Mouse (Mus musculus): ENCODE results near the gene Gm13030. TPM values are rescaled to one million over a fixed set of nuclear protein-coding genes. Genes with fewer than 3 reads are reported as not detected.
A peak's percentile ranks its signal among the peaks of the same experiment; 100 is the strongest.
"Not testable (repeated sequence)": the region's sequence is repeated elsewhere in the genome, so short reads cannot be mapped to it uniquely, and the experiment has no call there.

Gene Gm13030
- polyA plus RNA-seq, 1 experiment from 2014 or later, result not detected

DNA sequence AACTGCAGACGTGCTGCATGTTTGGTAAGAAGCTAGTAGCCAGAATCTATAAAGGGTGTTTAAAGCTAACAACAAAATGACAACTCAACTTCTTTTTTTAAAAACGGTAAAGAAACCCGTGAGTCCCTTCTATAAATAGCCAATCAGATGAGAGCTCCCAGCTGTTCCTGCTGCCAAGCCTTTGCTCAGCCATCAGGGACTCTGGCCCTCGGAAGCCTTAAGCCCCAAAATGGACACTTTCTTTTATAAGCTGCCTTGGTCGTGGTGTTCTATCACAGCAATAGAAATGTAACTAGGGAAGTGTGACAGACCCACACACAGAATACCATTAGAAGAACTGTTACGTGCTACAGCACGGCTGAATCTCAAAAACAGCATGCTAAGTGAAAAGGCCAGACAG lies 25.6 kb upstream of the Gm13030 start:
- no peaks in the 10 kb centered on the region for H3K9me3 ChIP-seq (replicated peaks; ENCODE audit: control insufficient read depth, low read length)
- no peaks in the 10 kb centered on the region for H3K4me1 ChIP-seq (ENCODE audit: control insufficient read depth, insufficient read depth, low read length)
- H3K4me2 ChIP-seq (ENCODE audit: low read depth, low read length), result no peak overlapping the region
- DNase-seq (ENCODE audit: low spot score) (no peak), ATAC-seq (replicated peaks; ENCODE audit: insufficient number of reproducible peaks, low FRiP score, low TSS enrichment, low read depth) (no peak)
- H3K9ac ChIP-seq (replicated peaks; ENCODE audit: low read length), result no peak overlapping the region
- H3K27me3 ChIP-seq (ENCODE audit: control insufficient read depth, insufficient read depth, low read length), result no peaks in the 10 kb centered on the region
- whole genome bisulfite sequencing, result 86% methylated on average over 7 of the region's 7 CpGs
- H3K4me3 ChIP-seq (ENCODE audit: low read depth, low read length), result no peak overlapping the region
- no peak overlapping the region for H3K27ac ChIP-seq (replicated peaks; ENCODE audit: low read depth, low read length)
- peaks cover 4% of the 10 kb centered on the region for H3K36me3 ChIP-seq (replicated peaks; ENCODE audit: control insufficient read depth, insufficient read depth, low read depth, low read length)

DNA sequence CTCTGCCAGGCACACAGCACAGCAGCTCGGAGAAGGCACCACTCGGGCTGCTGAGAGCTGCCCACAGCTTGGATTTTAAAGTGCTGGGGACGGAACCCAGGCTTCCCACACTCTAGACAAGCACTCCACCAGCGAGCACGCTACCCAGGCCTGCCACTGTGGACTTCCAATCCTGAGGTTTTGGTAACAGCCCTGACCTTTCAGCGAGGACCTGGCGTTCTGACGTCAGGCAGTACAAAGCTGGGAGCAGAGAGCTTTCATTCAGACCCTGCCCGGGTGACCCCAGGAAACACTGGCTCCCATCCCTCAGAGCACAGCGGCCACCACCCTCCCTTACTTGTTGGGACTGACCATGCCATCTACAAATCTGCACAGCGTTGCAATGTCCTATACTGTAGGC lies 20.0 kb upstream of the Gm13030 start:
- H3K4me1 ChIP-seq (ENCODE audit: control insufficient read depth, insufficient read depth, low read length); H3K9ac ChIP-seq (replicated peaks; ENCODE audit: low read length); H3K27ac ChIP-seq (replicated peaks; ENCODE audit: low read depth, low read length); ATAC-seq (replicated peaks; ENCODE audit: insufficient number of reproducible peaks, low FRiP score, low TSS enrichment, low read depth); H3K4me2 ChIP-seq (ENCODE audit: low read depth, low read length); H3K36me3 ChIP-seq (replicated peaks; ENCODE audit: control insufficient read depth, insufficient read depth, low read depth, low read length); H3K9me3 ChIP-seq (replicated peaks; ENCODE audit: control insufficient read depth, low read length); DNase-seq (ENCODE audit: low spot score); H3K4me3 ChIP-seq (ENCODE audit: low read depth, low read length); H3K27me3 ChIP-seq (ENCODE audit: control insufficient read depth, insufficient read depth, low read length): not testable (repeated sequence)
- 88% methylated on average over 11 of the region's 11 CpGs for WGBS

DNA sequence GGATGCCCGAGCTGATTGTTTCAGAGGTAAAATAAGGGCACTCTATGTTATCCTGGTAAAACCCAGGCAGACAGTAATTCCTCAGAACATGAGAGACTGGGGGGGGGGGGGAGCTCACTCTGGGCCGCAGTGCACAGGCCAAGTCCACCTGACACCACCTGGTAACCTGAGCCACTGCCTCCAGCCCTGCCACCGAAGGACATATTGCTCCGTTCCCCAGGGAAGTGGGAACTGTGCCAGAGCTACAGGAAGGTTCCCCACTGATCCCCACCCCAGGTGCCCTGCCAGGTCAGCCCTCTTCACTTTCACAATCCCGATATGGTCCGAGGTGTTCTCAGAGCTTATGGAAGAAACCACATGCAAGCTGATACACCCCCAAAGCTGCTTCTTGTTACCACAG lies 18.9 kb upstream of the Gm13030 start:
- Histone ChIP-seq H3K4me1 (ENCODE audit: control insufficient read depth, insufficient read depth, low read length) (no peaks in the 10 kb centered on the region), H3K4me2 (ENCODE audit: low read depth, low read length) (no peak overlapping the region), H3K9ac (replicated peaks; ENCODE audit: low read length) (no peak overlapping the region), H3K27me3 (ENCODE audit: control insufficient read depth, insufficient read depth, low read length) (no peaks in the 10 kb centered on the region), H3K36me3 (replicated peaks; ENCODE audit: control insufficient read depth, insufficient read depth, low read depth, low read length) (no peaks in the 10 kb centered on the region; the same call in 1 of the 2 replicates), H3K4me3 (ENCODE audit: low read depth, low read length) (no peak overlapping the region), H3K9me3 (replicated peaks; ENCODE audit: control insufficient read depth, low read length) (no peaks in the 10 kb centered on the region), H3K27ac (replicated peaks; ENCODE audit: low read depth, low read length) (no peak overlapping the region)
- ATAC-seq (replicated peaks; ENCODE audit: insufficient number of reproducible peaks, low FRiP score, low TSS enrichment, low read depth), result 0 out of 2 replicates have a peak, but pooled peaks have one; percentile 48
- no peak for DNase-seq (ENCODE audit: low spot score)
- 68% methylated on average over 5 of the region's 6 CpGs for WGBS

DNA sequence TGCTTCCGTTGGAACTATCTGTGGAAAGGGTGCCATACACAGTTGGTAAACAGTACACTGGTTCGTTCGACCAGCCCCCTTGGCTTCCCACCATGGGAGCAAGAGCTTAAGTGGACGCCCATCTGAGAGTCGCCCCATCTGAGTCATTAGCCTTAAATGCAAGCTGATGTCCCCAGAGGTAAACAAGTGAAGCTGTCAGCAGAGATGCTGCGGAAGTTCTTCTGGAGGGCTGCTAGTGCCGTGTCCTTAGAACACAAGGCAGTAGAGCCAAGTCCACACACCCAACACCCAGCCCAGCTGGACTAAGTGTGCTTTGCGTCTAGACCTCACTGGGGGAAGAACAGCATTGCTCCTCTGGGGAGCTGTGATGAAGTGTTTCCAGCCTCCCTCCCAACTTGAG lies 15.9 kb upstream of the Gm13030 start:
- no peak overlapping the region for H3K27ac ChIP-seq (replicated peaks; ENCODE audit: low read depth, low read length)
- no peaks in the 10 kb centered on the region for H3K27me3 ChIP-seq (ENCODE audit: control insufficient read depth, insufficient read depth, low read length)
- WGBS, result 71% methylated on average over 8 of the region's 8 CpGs
- no peak overlapping the region for H3K4me2 ChIP-seq (ENCODE audit: low read depth, low read length)
- H3K4me3 ChIP-seq (ENCODE audit: low read depth, low read length), result no peak overlapping the region
- DNase-seq (ENCODE audit: low spot score), result no peak
- no peaks in the 10 kb centered on the region for H3K4me1 ChIP-seq (ENCODE audit: control insufficient read depth, insufficient read depth, low read length)
- ATAC-seq (replicated peaks; ENCODE audit: insufficient number of reproducible peaks, low FRiP score, low TSS enrichment, low read depth), result no peak
- H3K36me3 ChIP-seq (replicated peaks; ENCODE audit: control insufficient read depth, insufficient read depth, low read depth, low read length), result no peaks in the 10 kb centered on the region
- no peak overlapping the region for H3K9ac ChIP-seq (replicated peaks; ENCODE audit: low read length)
- no peaks in the 10 kb centered on the region for H3K9me3 ChIP-seq (replicated peaks; ENCODE audit: control insufficient read depth, low read length)

DNA sequence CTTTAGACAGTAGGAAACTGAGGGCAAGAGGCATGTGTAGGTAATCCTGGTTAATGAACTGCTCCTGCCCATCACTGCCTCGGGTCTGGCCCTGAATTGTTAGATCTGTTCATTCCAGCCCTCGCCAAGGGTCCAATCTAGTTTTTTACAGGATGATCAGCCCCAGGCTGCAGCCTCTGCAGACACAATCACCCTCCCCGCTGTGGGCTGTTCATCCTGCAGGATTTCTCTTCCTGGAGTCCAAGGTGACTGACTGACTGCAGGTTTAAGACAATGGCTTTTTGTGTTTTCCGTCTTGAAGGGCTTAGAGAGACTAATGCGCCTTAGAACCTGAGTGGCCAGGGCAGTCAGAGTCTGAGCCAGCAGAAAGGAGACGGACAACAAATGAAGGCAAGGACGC lies 15.4 kb upstream of the Gm13030 start:
- DNase-seq (ENCODE audit: low spot score) (no peak), ATAC-seq (replicated peaks; ENCODE audit: insufficient number of reproducible peaks, low FRiP score, low TSS enrichment, low read depth) (no peak)
- WGBS, result 37% methylated on average over 7 of the region's 7 CpGs
- Histone ChIP-seq H3K4me1 (ENCODE audit: control insufficient read depth, insufficient read depth, low read length) (no peaks in the 10 kb centered on the region), H3K4me2 (ENCODE audit: low read depth, low read length) (no peak overlapping the region), H3K27ac (replicated peaks; ENCODE audit: low read depth, low read length) (no peak overlapping the region), H3K4me3 (ENCODE audit: low read depth, low read length) (no peak overlapping the region), H3K36me3 (replicated peaks; ENCODE audit: control insufficient read depth, insufficient read depth, low read depth, low read length) (no peaks in the 10 kb centered on the region), H3K27me3 (ENCODE audit: control insufficient read depth, insufficient read depth, low read length) (no peaks in the 10 kb centered on the region), H3K9me3 (replicated peaks; ENCODE audit: control insufficient read depth, low read length) (no peaks in the 10 kb centered on the region), H3K9ac (replicated peaks; ENCODE audit: low read length) (no peak overlapping the region)

DNA sequence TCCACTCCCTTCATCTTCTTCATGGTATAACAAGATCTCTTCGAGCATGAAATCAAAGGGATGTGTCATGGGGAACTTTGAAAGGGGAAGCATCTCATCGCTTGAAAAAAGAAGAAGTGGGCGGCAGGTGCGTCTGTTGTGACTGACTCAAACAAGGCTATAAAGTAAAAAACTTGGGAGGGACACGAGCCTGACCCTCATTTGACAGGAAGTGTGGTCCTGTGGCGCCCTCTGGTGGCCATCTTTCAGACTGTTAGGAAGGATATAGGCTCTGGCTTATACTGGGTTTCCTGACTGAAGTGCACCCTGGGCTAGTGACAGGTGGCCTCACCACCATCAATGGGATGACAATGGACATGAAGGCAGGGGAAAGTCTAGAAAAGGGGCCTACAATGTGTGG lies 10.5 kb upstream of the Gm13030 start:
- 18% methylated on average over 6 of the region's 6 CpGs for WGBS

DNA sequence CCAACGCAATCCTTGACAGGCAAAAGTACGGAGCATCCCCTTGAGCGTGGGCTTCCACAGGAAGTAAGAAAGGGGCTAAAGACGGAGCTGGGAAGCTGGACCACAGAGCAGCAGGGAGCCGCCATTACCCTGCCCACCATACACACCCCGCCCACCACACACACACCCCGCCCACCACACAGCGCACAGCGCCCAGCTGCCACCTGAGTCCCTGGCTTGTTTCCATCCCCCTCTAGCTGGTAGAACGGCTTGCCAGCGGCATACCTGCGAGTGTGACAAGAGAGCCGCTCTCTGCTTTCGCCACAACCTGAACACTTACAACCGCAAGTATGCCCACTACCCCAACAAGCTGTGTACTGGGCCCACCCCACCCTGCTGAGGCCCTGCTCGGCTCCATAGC lies 8.4 kb upstream of the Gm13030 start:
- H3K4me1 ChIP-seq (ENCODE audit: control insufficient read depth, insufficient read depth, low read length), result no peaks in the 10 kb centered on the region
- no peaks in the 10 kb centered on the region for H3K27me3 ChIP-seq (ENCODE audit: control insufficient read depth, insufficient read depth, low read length)
- 0 out of 2 replicates have a peak, but pooled peaks have one; percentile 64 for ATAC-seq (replicated peaks; ENCODE audit: insufficient number of reproducible peaks, low FRiP score, low TSS enrichment, low read depth)
- no peak overlapping the region for H3K9ac ChIP-seq (replicated peaks; ENCODE audit: low read length)
- no peaks in the 10 kb centered on the region for H3K36me3 ChIP-seq (replicated peaks; ENCODE audit: control insufficient read depth, insufficient read depth, low read depth, low read length)
- no peak overlapping the region for H3K27ac ChIP-seq (replicated peaks; ENCODE audit: low read depth, low read length)
- H3K4me2 ChIP-seq (ENCODE audit: low read depth, low read length), result peak overlapping the region; percentile 21
- H3K9me3 ChIP-seq (replicated peaks; ENCODE audit: control insufficient read depth, low read length), result no peaks in the 10 kb centered on the region
- DNase-seq (ENCODE audit: low spot score), result peak; percentile 43
- no peak overlapping the region for H3K4me3 ChIP-seq (ENCODE audit: low read depth, low read length)
- 9% methylated on average over 16 of the region's 16 CpGs for WGBS

More for the DNA sequence above, 10.5 kb upstream of the Gm13030 start:
- H3K4me3 ChIP-seq (ENCODE audit: low read depth, low read length), result no peak overlapping the region
- H3K27me3 ChIP-seq (ENCODE audit: control insufficient read depth, insufficient read depth, low read length), result no peaks in the 10 kb centered on the region
- no peaks in the 10 kb centered on the region for H3K4me1 ChIP-seq (ENCODE audit: control insufficient read depth, insufficient read depth, low read length)
- no peaks in the 10 kb centered on the region for H3K9me3 ChIP-seq (replicated peaks; ENCODE audit: control insufficient read depth, low read length)
- no peak for ATAC-seq (replicated peaks; ENCODE audit: insufficient number of reproducible peaks, low FRiP score, low TSS enrichment, low read depth)
- no peak overlapping the region for H3K9ac ChIP-seq (replicated peaks; ENCODE audit: low read length)
- no peak overlapping the region for H3K27ac ChIP-seq (replicated peaks; ENCODE audit: low read depth, low read length)
- DNase-seq (ENCODE audit: low spot score), result peak; percentile 88
- no peak overlapping the region for H3K4me2 ChIP-seq (ENCODE audit: low read depth, low read length)
- H3K36me3 ChIP-seq (replicated peaks; ENCODE audit: control insufficient read depth, insufficient read depth, low read depth, low read length), result no peaks in the 10 kb centered on the region

DNA sequence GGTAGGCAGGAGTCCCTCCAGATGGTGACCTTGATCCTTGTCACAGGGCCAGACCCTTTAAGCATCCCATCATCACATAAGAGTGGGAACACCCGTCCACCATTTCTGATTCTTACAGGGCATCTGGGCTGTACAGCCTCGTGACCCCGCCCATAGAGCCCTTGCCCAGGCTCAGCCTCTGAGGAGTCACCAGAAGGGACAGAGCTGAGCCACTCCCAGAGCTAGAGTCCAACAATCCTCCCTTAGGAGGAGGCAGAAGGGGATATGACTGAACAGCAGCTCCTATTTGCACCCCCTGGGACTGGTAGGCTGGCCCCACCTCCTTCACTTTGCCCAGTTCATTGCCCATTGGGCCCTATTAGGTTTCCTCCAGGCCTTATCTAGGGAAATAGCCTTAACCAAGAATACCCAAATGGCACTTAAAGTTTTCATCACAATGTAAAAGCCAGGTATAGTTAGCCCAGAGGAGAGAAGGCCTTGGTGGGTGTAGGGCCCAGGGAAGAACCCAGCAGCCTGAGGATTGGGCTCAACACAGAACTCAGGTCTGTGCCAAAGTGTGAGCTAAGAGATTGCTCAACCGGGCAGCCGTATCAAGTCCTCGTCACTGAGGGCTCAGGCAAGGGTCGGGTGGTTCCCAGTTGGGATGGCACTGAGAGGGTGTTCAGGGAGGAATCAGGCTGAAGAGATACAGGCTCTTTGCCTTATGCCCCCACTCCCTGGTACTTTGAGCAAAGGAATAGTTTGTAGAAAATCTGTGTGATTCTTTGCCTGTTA lies 7.2 kb upstream of the Gm13030 start:
- H3K4me2 ChIP-seq (ENCODE audit: low read depth, low read length), result no peak overlapping the region
- no peaks in the 10 kb centered on the region for H3K9me3 ChIP-seq (replicated peaks; ENCODE audit: control insufficient read depth, low read length)
- H3K9ac ChIP-seq (replicated peaks; ENCODE audit: low read length), result no peak overlapping the region
- no peaks in the 10 kb centered on the region for H3K36me3 ChIP-seq (replicated peaks; ENCODE audit: control insufficient read depth, insufficient read depth, low read depth, low read length)
- no peaks in the 10 kb centered on the region for H3K4me1 ChIP-seq (ENCODE audit: control insufficient read depth, insufficient read depth, low read length)
- ATAC-seq (replicated peaks; ENCODE audit: insufficient number of reproducible peaks, low FRiP score, low TSS enrichment, low read depth) (no peak), DNase-seq (ENCODE audit: low spot score) (no peak)
- WGBS, result 87% methylated on average over 7 of the region's 7 CpGs
- H3K27ac ChIP-seq (replicated peaks; ENCODE audit: low read depth, low read length), result no peak overlapping the region
- H3K4me3 ChIP-seq (ENCODE audit: low read depth, low read length), result no peak overlapping the region
- no peaks in the 10 kb centered on the region for H3K27me3 ChIP-seq (ENCODE audit: control insufficient read depth, insufficient read depth, low read length)
